Mouse (Mus musculus): ENCODE data around the gene Klhdc1. TPM values are rescaled to one million over a fixed set of nuclear protein-coding genes. Genes with fewer than 3 reads are reported as not detected.

Gene Klhdc1
- total RNA-seq (2023) = 10 to 100 TPM; 27.0 to 32.3 TPM

GRCm38 (mm10) chr12:69240876-69241275 is at the start of gene Klhdc1:
Gene Klhdc1 (plus strand): TSS chr12:69241176.

GRCm38 (mm10) chr12:69196444-69197377 is 44.3 kb upstream of the Klhdc1 start, which contains the start of gene Gm49383:
Gene Gm49383 (minus strand): TSS chr12:69197104.

GRCm38 (mm10) chr12:69198164-69198535 is 42.8 kb upstream of the Klhdc1 start, which contains the start of gene Dnaaf2:
Gene Dnaaf2 (minus strand): TSS chr12:69198429.

GRCm38 (mm10) chr12:69204052-69204833 is 36.7 kb upstream of the Klhdc1 start, which contains the start of gene Gm49384:
Gene Gm49384 (minus strand): TSS chr12:69204267.

GRCm38 (mm10) chr12:69227776-69228466 is 13.1 kb upstream of the Klhdc1 start, which contains the start of gene Pole2:
Gene Pole2 (minus strand): TSS chr12:69228195.

GRCm38 (mm10) chr12:69296511-69297410 is 55.8 kb downstream of the Klhdc1 start, which contains the start of gene Klhdc2:
Gene Klhdc2 (plus strand): TSS chr12:69296681.

Other genes with a start within 250 kb of the Klhdc1 start
- gene Rps29, start 82.0 kb upstream of the Klhdc1 start, total RNA-seq (2023) = 1,000 to 10,000 TPM; 6,548 to 6,963 TPM
- not detected for gene Lrr1, start 72.4 kb upstream of the Klhdc1 start, total RNA-seq (2023)
- gene Rpl36al, start 57.1 kb upstream of the Klhdc1 start, total RNA-seq (2023) = 100 to 1,000 TPM; 458 to 505 TPM
- 10 to 100 TPM; 36.3 to 42.5 TPM for gene Mgat2, start 57.0 kb upstream of the Klhdc1 start, total RNA-seq (2023)
- 10 to 100 TPM; 12.6 to 12.9 TPM for gene Gm49383, start 44.1 kb upstream of the Klhdc1 start, total RNA-seq (2023)
- 1 to 10 TPM; 4.2 to 4.5 TPM for gene Dnaaf2, start 42.7 kb upstream of the Klhdc1 start, total RNA-seq (2023)
- 1 to 10 TPM; 4.5 to 5.5 TPM for gene Gm49384, start 36.9 kb upstream of the Klhdc1 start, total RNA-seq (2023)
- 10 to 100 TPM; 19.7 to 22.5 TPM for gene Pole2, start 13.0 kb upstream of the Klhdc1 start, total RNA-seq (2023)
- gene Klhdc2, start 55.5 kb downstream of the Klhdc1 start, total RNA-seq (2023) = 10 to 100 TPM; 81.7 to 86.4 TPM
- gene Nemf, start 116.0 kb downstream of the Klhdc1 start, total RNA-seq (2023) = 100 to 1,000 TPM in 1 of 2 experiments, 10 to 100 TPM in 1; 99.2 to 103 TPM
- gene Arf6, start 131.0 kb downstream of the Klhdc1 start, total RNA-seq (2023) = 100 to 1,000 TPM; 223 TPM
- gene Gm9887, start 131.3 kb downstream of the Klhdc1 start, total RNA-seq (2023) = 1 to 10 TPM; 2.4 to 3.3 TPM